36 mouse cellular contexts compared by ENCODE assay signal in the genomic region with DNA sequence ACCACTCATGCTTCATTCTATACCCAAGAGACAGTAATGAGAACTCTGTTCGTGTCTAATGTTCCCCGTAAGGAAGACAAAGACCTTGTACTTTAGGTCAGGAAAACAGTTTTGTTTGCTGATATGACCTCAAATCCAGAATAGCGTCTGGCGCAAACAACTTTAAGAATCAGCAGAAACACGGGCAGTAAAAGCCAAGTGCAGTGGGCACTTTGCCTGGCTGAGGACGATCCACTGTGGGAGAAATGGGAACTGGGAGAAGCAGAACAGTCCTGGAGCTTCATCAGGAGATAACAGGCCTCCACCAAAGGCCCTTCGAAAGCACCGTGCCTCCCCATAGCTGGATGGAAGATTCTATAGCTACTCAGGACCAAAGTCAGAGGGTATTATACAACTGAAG. TPM values are rescaled to one million over a fixed set of nuclear protein-coding genes. Genes with fewer than 3 reads are reported as not detected.
DNase-seq lines count a peak whose midpoint lies in the region; ATAC-seq and TF ChIP-seq lines count a peak whose summit lies in the region.
"Had no signal": no experiment of that assay in that cellular context is flagged by ENCODE, and none has a peak within 500 bp of the region (broad histone marks: within the 10 kb centered on the region; RNA-seq: fewer than 3 reads in every experiment).

No protein-coding gene starts in this region.

- no peaks in the 10 kb centered on the region for H3K27me3 ChIP-seq in liver, postnatal 0 days (ENCODE audit: insufficient read depth, low read length)
- 0 out of 2 replicates have a peak, but pooled peaks cover 3% of the 10 kb centered on the region for H3K27me3 ChIP-seq in liver, embryonic 12.5 days (replicated peaks)
- no peaks in the 10 kb centered on the region for H3K27me3 ChIP-seq in CH12.LX (replicated peaks)
- H3K27me3 ChIP-seq: forebrain, embryonic 12.5 days; limb, embryonic 13.5 days; midbrain, embryonic 12.5 days; neural tube, embryonic 12.5 days had no signal

- no peak overlapping the region for H3K9ac ChIP-seq in liver, postnatal 0 days (replicated peaks)
- no peak overlapping the region for H3K9ac ChIP-seq in liver, embryonic 12.5 days
- H3K9ac ChIP-seq in CH12.LX (ENCODE audit: insufficient read depth, low read depth): 0 out of 2 replicates have a peak overlapping the region, but pooled peaks have one; percentile 20
- H3K9ac ChIP-seq: forebrain, embryonic 12.5 days; forebrain, postnatal 0 days; heart, embryonic 12.5 days; hindbrain, embryonic 14.5 days; limb, embryonic 13.5 days; liver, embryonic 14.5 days; lung, embryonic 14.5 days; midbrain, embryonic 12.5 days; neural tube, embryonic 12.5 days had no signal

- no peaks in the 10 kb centered on the region; the same call in 1 of the 2 replicates for H3K79me2 ChIP-seq in CH12.LX (replicated peaks; ENCODE audit: control insufficient read depth, extremely low read depth, insufficient read depth, poor library complexity, severe bottlenecking)

- H3K4me3 ChIP-seq in liver, postnatal 0 days (ENCODE audit: low read depth, low read length): no peak overlapping the region
- no peak overlapping the region for H3K4me3 ChIP-seq in liver, embryonic 12.5 days
- H3K4me3 ChIP-seq in CH12.LX (replicated peaks in 1 of 3; ENCODE audit: low read depth in 2 of 3, low read length in 2 of 3, poor library complexity in 1 of 3): peak overlapping the region; percentile 6 to 37 (median 32)
- H3K4me3 ChIP-seq: erythroblast, embryonic 14.5 days; forebrain, embryonic 12.5 days; heart, embryonic 12.5 days; limb, embryonic 13.5 days; midbrain, embryonic 12.5 days; myocyte; neural tube, embryonic 12.5 days had no signal

- H3K9me3 ChIP-seq in liver, postnatal 0 days (ENCODE audit: low read length): no peaks in the 10 kb centered on the region
- H3K9me3 ChIP-seq in liver, embryonic 12.5 days (replicated peaks): no peaks in the 10 kb centered on the region
- H3K9me3 ChIP-seq in CH12.LX (replicated peaks; ENCODE audit: low read length): peaks cover under 1% of the 10 kb centered on the region
- H3K9me3 ChIP-seq: forebrain, embryonic 12.5 days; heart, embryonic 12.5 days; limb, embryonic 13.5 days; midbrain, embryonic 12.5 days; neural tube, embryonic 12.5 days had no signal

- TF ChIP-seq CTCF in liver, postnatal 0 days (IDR thresholded peaks at IDR 0.05; ENCODE audit: low read depth): no peak
- TF ChIP-seq CTCF in CH12.LX (conservative IDR thresholded peaks at IDR 0.05 in 1 of 2, IDR thresholded peaks at IDR 0.05 in 1 of 2; ENCODE audit: low read depth in 2 of 2, low read length in 2 of 2): no peak

- H3K36me3 ChIP-seq in liver, postnatal 0 days (replicated peaks; ENCODE audit: insufficient read depth, low read length): no peaks in the 10 kb centered on the region
- H3K36me3 ChIP-seq in liver, embryonic 12.5 days: no peaks in the 10 kb centered on the region
- peaks cover 0 to 19% of the 10 kb centered on the region in 2 experiments for H3K36me3 ChIP-seq in CH12.LX (replicated peaks in 1 of 2; ENCODE audit: control insufficient read depth in 1 of 2, insufficient read depth in 1 of 2, low read length in 1 of 2)
- H3K36me3 ChIP-seq: forebrain, embryonic 12.5 days; heart, embryonic 12.5 days; limb, embryonic 13.5 days; midbrain, embryonic 12.5 days; neural tube, embryonic 12.5 days had no signal

- dilution Hi-C loops in CH12.LX (cut with MboI; ENCODE audit: extremely low pct_ligation_motif_present, extremely low pct_unique_long_range_greater_than_20kb, low sequenced_read_pairs): no loop called here

- 74% methylated on average over 8 of the region's 8 CpGs for WGBS in liver, postnatal 0 days (ENCODE audit: insufficient replicate concordance)
- 64% methylated on average over 8 of the region's 8 CpGs for WGBS in liver, embryonic 12.5 days (ENCODE audit: insufficient replicate concordance)

- DNase-seq in kidney, adult 18-20 months: peak; percentile 33
- no peak for DNase-seq in kidney, postnatal 4 days
- no peak for DNase-seq in liver, postnatal 0 days
- DNase-seq in CH12.LX (ENCODE audit: extremely low read depth): no peak
- peak; percentile 28 for DNase-seq in kidney, postnatal 14 days
- no peak for DNase-seq in cerebellum, postnatal 4 days (ENCODE audit: low spot score in 2 of 2)
- DNase-seq: adrenal gland, postnatal 25 days; cerebellum, adult 18-20 months; cerebellum, postnatal 10 days; forebrain, postnatal 0 days; gastrocnemius, postnatal 14 days; lung, embryonic 14.5 days; lung, postnatal 14 days; right cerebral cortex, adult 18-20 months; spleen, adult 18-20 months; thymus, adult 2 months; thymus, postnatal 36 days had no signal

- TF ChIP-seq RAD21 in CH12.LX (IDR thresholded peaks at IDR 0.05; ENCODE audit: low read depth, low read length): no peak

- peak overlapping the region; percentile 36; the same call in 1 of the 2 replicates for H3K4me2 ChIP-seq in liver, postnatal 0 days (ENCODE audit: low read depth, low read length)
- H3K4me2 ChIP-seq in liver, embryonic 12.5 days: no peak overlapping the region
- peak overlapping the region; percentile 67 for H3K4me2 ChIP-seq in CH12.LX (ENCODE audit: insufficient read depth, low read depth, poor library complexity, severe bottlenecking)
- H3K4me2 ChIP-seq: forebrain, embryonic 12.5 days; heart, embryonic 12.5 days; hindbrain, embryonic 14.5 days; limb, embryonic 13.5 days; lung, embryonic 14.5 days; midbrain, embryonic 12.5 days; neural tube, embryonic 12.5 days had no signal

- in situ Hi-C loops in CH12.LX (cut with MboI; ENCODE audit: low pct_ligation_motif_present, low pct_unique_long_range_greater_than_20kb, low sequenced_read_pairs): no loop called here

- no peak for ATAC-seq in liver, postnatal 0 days
- ATAC-seq in liver, embryonic 12.5 days: no peak
- ATAC-seq: CD4-positive, CD25-positive, alpha-beta regulatory T cell, adult 4 months; forebrain, postnatal 0 days; intestine, postnatal 0 days had no signal

- no peak overlapping the region for H3K27ac ChIP-seq in liver, postnatal 0 days (ENCODE audit: low read depth)
- H3K27ac ChIP-seq in liver, embryonic 12.5 days: no peak overlapping the region
- H3K27ac ChIP-seq in CH12.LX (ENCODE audit: insufficient read depth, low read depth): no peak overlapping the region
- H3K27ac ChIP-seq: forebrain, embryonic 12.5 days; hindbrain, embryonic 14.5 days; limb, embryonic 13.5 days; liver, embryonic 14.5 days; midbrain, embryonic 12.5 days; neural tube, embryonic 12.5 days had no signal

- TF ChIP-seq POLR2A in CH12.LX (IDR thresholded peaks at IDR 0.05; ENCODE audit: low read depth, low read length): no peak

- no peak for TF ChIP-seq EP300 in liver, postnatal 0 days (IDR thresholded peaks at IDR 0.05; ENCODE audit: low read depth)
- TF ChIP-seq EP300 in CH12.LX (IDR thresholded peaks at IDR 0.05; ENCODE audit: low read length): no peak

- peaks cover 6% of the 10 kb centered on the region; the same call in 1 of the 2 replicates for H3K4me1 ChIP-seq in liver, postnatal 0 days (ENCODE audit: insufficient read depth)
- no peaks in the 10 kb centered on the region for H3K4me1 ChIP-seq in liver, embryonic 12.5 days
- peaks cover 17 to 58% of the 10 kb centered on the region in 2 experiments for H3K4me1 ChIP-seq in CH12.LX (ENCODE audit: control insufficient read depth in 1 of 2, insufficient read depth in 2 of 2)
- H3K4me1 ChIP-seq: forebrain, embryonic 12.5 days; heart, embryonic 12.5 days; limb, embryonic 13.5 days; midbrain, embryonic 12.5 days; neural tube, embryonic 12.5 days had no signal

TF ChIP-seq in CH12.LX, 34 proteins besides CTCF, POLR2A, EP300 and RAD21:
- no peak for TF ChIP-seq USF1 (IDR thresholded peaks at IDR 0.05; ENCODE audit: low read depth, low read length)
- TF ChIP-seq BHLHE40 (IDR thresholded peaks at IDR 0.05; ENCODE audit: low read depth, low read length): no peak
- TF ChIP-seq SMC3 (IDR thresholded peaks at IDR 0.05; ENCODE audit: low read depth, low read length): no peak
- no peak for TF ChIP-seq CHD2 (IDR thresholded peaks at IDR 0.05; ENCODE audit: low read length)
- no peak for TF ChIP-seq KAT2A (IDR thresholded peaks at IDR 0.05; ENCODE audit: insufficient replicate concordance, low read length)
- TF ChIP-seq NELFE (IDR thresholded peaks at IDR 0.05; ENCODE audit: low read depth, low read length): no peak
- no peak for TF ChIP-seq MAFK (IDR thresholded peaks at IDR 0.05; ENCODE audit: insufficient replicate concordance, low read length)
- TF ChIP-seq USF2 (conservative IDR thresholded peaks at IDR 0.05; ENCODE audit: low read depth, low read length): no peak
- TF ChIP-seq JUND (conservative IDR thresholded peaks at IDR 0.05; ENCODE audit: low read depth, low read length): no peak
- TF ChIP-seq TCF12 (IDR thresholded peaks at IDR 0.05; ENCODE audit: low read depth, low read length): no peak
- TF ChIP-seq CHD1 (IDR thresholded peaks at IDR 0.05; ENCODE audit: low read depth, low read length): no peak
- no peak for TF ChIP-seq ZKSCAN1 (IDR thresholded peaks at IDR 0.05; ENCODE audit: borderline replicate concordance, low read depth, low read length)
- TF ChIP-seq ZNF384 (IDR thresholded peaks at IDR 0.05; ENCODE audit: low read depth, low read length): no peak
- no peak for TF ChIP-seq MXI1 (IDR thresholded peaks at IDR 0.05; ENCODE audit: low read depth, low read length)
- no peak for TF ChIP-seq POLR2AphosphoS2 (IDR thresholded peaks at IDR 0.05; ENCODE audit: low read depth, low read length)
- no peak for TF ChIP-seq GABPA (IDR thresholded peaks at IDR 0.05; ENCODE audit: insufficient replicate concordance, low read depth, low read length)
- TF ChIP-seq TBP (conservative IDR thresholded peaks at IDR 0.05; ENCODE audit: low read depth, low read length): no peak
TF ChIP-seq in CH12.LX: peak in this region for 0.

RNA-seq across cellular contexts. Expression of a gene that starts 2.2 kb away (rescaled TPM):
- 18.0 and 18.7 TPM in 2 replicates for polyA plus RNA-seq in liver, postnatal 0 days (2015; fragmentation: Nextera tagmentation; extraction: Ambion mirVana)
- 1.7 and 1.9 TPM in 2 replicates for polyA plus RNA-seq in liver, embryonic 12.5 days (2016; fragmentation: Nextera tagmentation; extraction: Ambion mirVana)
- total RNA-seq in CH12.LX (2012; rRNA removed) (20.2 and 31.8 TPM in 2 replicates), CH12.LX (2014; rRNA removed) (29.5 and 31.1 TPM in 2 replicates)
- 36.1 and 44.3 TPM in 2 replicates for polyA plus RNA-seq in CH12.LX (2012; ENCODE audit: insufficient read length, low read depth)
- polyA plus RNA-seq: erythroblast, embryonic 14.5 days had no signal

RNA-seq across cellular contexts. Expression of a gene that starts 44.5 kb away (rescaled TPM):
- 9.4 and 9.7 TPM in 2 replicates for polyA plus RNA-seq in liver, postnatal 0 days (2015; fragmentation: Nextera tagmentation; extraction: Ambion mirVana)
- 1.3 and 2.0 TPM in 2 replicates for polyA plus RNA-seq in liver, embryonic 12.5 days (2016; fragmentation: Nextera tagmentation; extraction: Ambion mirVana)
- total RNA-seq in CH12.LX (2012; rRNA removed) (48.4 and 56.8 TPM in 2 replicates), CH12.LX (2014; rRNA removed) (41.8 and 50.2 TPM in 2 replicates)
- polyA plus RNA-seq in CH12.LX (2012; ENCODE audit: insufficient read length, low read depth): 46.7 and 52.8 TPM in 2 replicates
- total RNA-seq: gastrocnemius, postnatal 14 days; left cerebral cortex, postnatal 36 days; midbrain, postnatal 0 days had no signal
- polyA plus RNA-seq: erythroblast, embryonic 14.5 days had no signal

RNA-seq across cellular contexts. Expression of a gene that starts 46.8 kb away (rescaled TPM):
- 9.0 and 10.4 TPM in 2 replicates for polyA plus RNA-seq in liver, postnatal 0 days (2015; fragmentation: Nextera tagmentation; extraction: Ambion mirVana)
- polyA plus RNA-seq in liver, embryonic 12.5 days (2016; fragmentation: Nextera tagmentation; extraction: Ambion mirVana): 0.21 and 0.23 TPM in 2 replicates
- total RNA-seq in CH12.LX (2012; rRNA removed) (10.6 and 18.5 TPM in 2 replicates), CH12.LX (2014; rRNA removed) (30.6 and 34.8 TPM in 2 replicates)
- polyA plus RNA-seq in CH12.LX (2012; ENCODE audit: insufficient read length, low read depth): 15.4 and 17.7 TPM in 2 replicates
- total RNA-seq: forebrain, postnatal 0 days; layer of hippocampus, adult 8-10 months; layer of hippocampus, postnatal 25 days; left cerebral cortex, adult 8-10 months; left cerebral cortex, postnatal 36 days; megakaryocyte progenitor cell, adult 5-6 weeks; midbrain, postnatal 0 days had no signal
- polyA plus RNA-seq: embryonic facial prominence, embryonic 14.5 days; erythroblast, embryonic 14.5 days; forebrain, embryonic 12.5 days; hindbrain, embryonic 14.5 days; intestine, postnatal 0 days; limb, embryonic 13.5 days; lung, embryonic 14.5 days; midbrain, embryonic 12.5 days; midbrain, postnatal 0 days; myocyte; neural tube, embryonic 12.5 days had no signal

Comparison
In these comparisons a context has a peak if more than half of its experiments do, and no peak if none do; other contexts are left out.
1. DNase-seq: peak in kidney, adult 18-20 months (single experiment) and kidney, postnatal 14 days (single experiment); none in kidney, postnatal 4 days (0 of 2), liver, postnatal 0 days (single experiment), CH12.LX (single experiment) and cerebellum, postnatal 4 days (0 of 2).
2. H3K4me3 ChIP-seq: peak in CH12.LX (3 of 3); none in liver, postnatal 0 days (single experiment) and liver, embryonic 12.5 days (single experiment).